Mouse (Mus musculus): ENCODE results near the gene Rab11fip3. TPM values are rescaled to one million over a fixed set of nuclear protein-coding genes. Genes with fewer than 3 reads are reported as not detected.
"Not testable (repeated sequence)": the region's sequence is repeated elsewhere in the genome, so short reads cannot be mapped to it uniquely, and the experiment has no call there.

The Rab11fip3 gene
- polyA plus RNA-seq, 1 experiment from 2014 or later: 24.2 TPM

- no peak for ATAC-seq (ENCODE audit: low FRiP score, low TSS enrichment)
- H3K4me1 ChIP-seq (ENCODE audit: control insufficient read depth, insufficient read depth, low read length): peaks cover 29% of the 10 kb centered on the region
- WGBS: 82% methylated on average over 4 of the region's 4 CpGs
- no peaks in the 10 kb centered on the region for H3K36me3 ChIP-seq (ENCODE audit: control insufficient read depth, insufficient read depth, low read length)
- no peaks in the 10 kb centered on the region for H3K27me3 ChIP-seq (ENCODE audit: control insufficient read depth, insufficient read depth, low read length)
- no peak overlapping the region for H3K4me3 ChIP-seq (ENCODE audit: low read length)
- no peak overlapping the region for H3K9ac ChIP-seq (ENCODE audit: low read depth, low read length)
- no peak overlapping the region for H3K4me2 ChIP-seq (replicated peaks; ENCODE audit: low read depth, low read length)
- H3K27ac ChIP-seq (ENCODE audit: low read depth, low read length): no peak overlapping the region
- no peaks in the 10 kb centered on the region for H3K9me3 ChIP-seq (ENCODE audit: control insufficient read depth, low read length)
These were observed 17.3 kb downstream of the Rab11fip3 start for GRCm38 (mm10) chr17:26052074-26052473.

- H3K4me2 ChIP-seq (replicated peaks; ENCODE audit: low read depth, low read length): no peak overlapping the region
- H3K27me3 ChIP-seq (ENCODE audit: control insufficient read depth, insufficient read depth, low read length): no peaks in the 10 kb centered on the region
- WGBS: 92% methylated on average over 8 of the region's 8 CpGs
- H3K4me1 ChIP-seq (ENCODE audit: control insufficient read depth, insufficient read depth, low read length): no peaks in the 10 kb centered on the region
- no peak overlapping the region for H3K27ac ChIP-seq (ENCODE audit: low read depth, low read length)
- ATAC-seq (ENCODE audit: low FRiP score, low TSS enrichment): no peak
- no peak overlapping the region for H3K4me3 ChIP-seq (ENCODE audit: low read length)
- H3K9ac ChIP-seq (ENCODE audit: low read depth, low read length): no peak overlapping the region
- H3K9me3 ChIP-seq (ENCODE audit: control insufficient read depth, low read length): no peaks in the 10 kb centered on the region
- H3K36me3 ChIP-seq (ENCODE audit: control insufficient read depth, insufficient read depth, low read length): no peaks in the 10 kb centered on the region
These were observed 21.2 kb downstream of the Rab11fip3 start for GRCm38 (mm10) chr17:26048118-26048517.

- 56% methylated on average over 10 of the region's 10 CpGs for WGBS
- no peak for ATAC-seq (ENCODE audit: low FRiP score, low TSS enrichment)
- Histone ChIP-seq H3K4me1 (ENCODE audit: control insufficient read depth, insufficient read depth, low read length) (no peaks in the 10 kb centered on the region), H3K4me3 (ENCODE audit: low read length) (no peak overlapping the region), H3K4me2 (replicated peaks; ENCODE audit: low read depth, low read length) (no peak overlapping the region), H3K9me3 (ENCODE audit: control insufficient read depth, low read length) (no peaks in the 10 kb centered on the region), H3K9ac (ENCODE audit: low read depth, low read length) (no peak overlapping the region), H3K36me3 (ENCODE audit: control insufficient read depth, insufficient read depth, low read length) (no peaks in the 10 kb centered on the region), H3K27ac (ENCODE audit: low read depth, low read length) (no peak overlapping the region), H3K27me3 (ENCODE audit: control insufficient read depth, insufficient read depth, low read length) (no peaks in the 10 kb centered on the region)
These were observed 22.9 kb downstream of the Rab11fip3 start for GRCm38 (mm10) chr17:26046253-26046997.

- Histone ChIP-seq H3K9me3 (ENCODE audit: control insufficient read depth, low read length) (no peaks in the 10 kb centered on the region), H3K4me1 (ENCODE audit: control insufficient read depth, insufficient read depth, low read length) (no peaks in the 10 kb centered on the region), H3K4me3 (ENCODE audit: low read length) (no peak overlapping the region), H3K36me3 (ENCODE audit: control insufficient read depth, insufficient read depth, low read length) (no peaks in the 10 kb centered on the region), H3K9ac (ENCODE audit: low read depth, low read length) (no peak overlapping the region), H3K27ac (ENCODE audit: low read depth, low read length) (no peak overlapping the region), H3K27me3 (ENCODE audit: control insufficient read depth, insufficient read depth, low read length) (no peaks in the 10 kb centered on the region), H3K4me2 (replicated peaks; ENCODE audit: low read depth, low read length) (no peak overlapping the region)
- ATAC-seq (ENCODE audit: low FRiP score, low TSS enrichment): no peak
- WGBS: 51% methylated on average over 4 of the region's 4 CpGs
These were observed 24.1 kb downstream of the Rab11fip3 start for GRCm38 (mm10) chr17:26045285-26045684.

GRCm38 (mm10) chr17:26043249-26043636 lies 26.1 kb downstream of the Rab11fip3 start:
- H3K9ac ChIP-seq (ENCODE audit: low read depth, low read length): no peak overlapping the region
- H3K4me2 ChIP-seq (replicated peaks; ENCODE audit: low read depth, low read length): no peak overlapping the region
- no peaks in the 10 kb centered on the region for H3K36me3 ChIP-seq (ENCODE audit: control insufficient read depth, insufficient read depth, low read length)
- H3K27ac ChIP-seq (ENCODE audit: low read depth, low read length): no peak overlapping the region
- H3K27me3 ChIP-seq (ENCODE audit: control insufficient read depth, insufficient read depth, low read length): no peaks in the 10 kb centered on the region
- 78% methylated on average over 5 of the region's 5 CpGs for WGBS
- H3K9me3 ChIP-seq (ENCODE audit: control insufficient read depth, low read length): no peaks in the 10 kb centered on the region
- ATAC-seq (ENCODE audit: low FRiP score, low TSS enrichment): no peak
- no peak overlapping the region for H3K4me3 ChIP-seq (ENCODE audit: low read length)
- no peaks in the 10 kb centered on the region for H3K4me1 ChIP-seq (ENCODE audit: control insufficient read depth, insufficient read depth, low read length)

GRCm38 (mm10) chr17:26042599-26043248 lies 26.6 kb downstream of the Rab11fip3 start:
- H3K4me2 ChIP-seq (replicated peaks; ENCODE audit: low read depth, low read length): no peak overlapping the region
- no peak for ATAC-seq (ENCODE audit: low FRiP score, low TSS enrichment)
- H3K27me3 ChIP-seq (ENCODE audit: control insufficient read depth, insufficient read depth, low read length): no peaks in the 10 kb centered on the region
- H3K4me1 ChIP-seq (ENCODE audit: control insufficient read depth, insufficient read depth, low read length): no peaks in the 10 kb centered on the region
- H3K36me3 ChIP-seq (ENCODE audit: control insufficient read depth, insufficient read depth, low read length): no peaks in the 10 kb centered on the region
- no peak overlapping the region for H3K27ac ChIP-seq (ENCODE audit: low read depth, low read length)
- H3K9me3 ChIP-seq (ENCODE audit: control insufficient read depth, low read length): no peaks in the 10 kb centered on the region
- H3K4me3 ChIP-seq (ENCODE audit: low read length): no peak overlapping the region
- H3K9ac ChIP-seq (ENCODE audit: low read depth, low read length): no peak overlapping the region
- 85% methylated on average over 13 of the region's 13 CpGs for WGBS

- no peaks in the 10 kb centered on the region for H3K27me3 ChIP-seq (ENCODE audit: control insufficient read depth, insufficient read depth, low read length)
- no peak overlapping the region for H3K4me3 ChIP-seq (ENCODE audit: low read length)
- WGBS: 44% methylated on average over 9 of the region's 9 CpGs
- no peaks in the 10 kb centered on the region for H3K36me3 ChIP-seq (ENCODE audit: control insufficient read depth, insufficient read depth, low read length)
- H3K27ac ChIP-seq (ENCODE audit: low read depth, low read length): no peak overlapping the region
- H3K4me1 ChIP-seq (ENCODE audit: control insufficient read depth, insufficient read depth, low read length): no peaks in the 10 kb centered on the region
- ATAC-seq (ENCODE audit: low FRiP score, low TSS enrichment): 0 out of 2 replicates have a peak, but pooled peaks have one; percentile 32
- no peak overlapping the region for H3K9ac ChIP-seq (ENCODE audit: low read depth, low read length)
- no peak overlapping the region for H3K4me2 ChIP-seq (replicated peaks; ENCODE audit: low read depth, low read length)
- no peaks in the 10 kb centered on the region for H3K9me3 ChIP-seq (ENCODE audit: control insufficient read depth, low read length)
These were observed 28.1 kb downstream of the Rab11fip3 start for GRCm38 (mm10) chr17:26041111-26041802.

GRCm38 (mm10) chr17:26040711-26041110 lies 28.6 kb downstream of the Rab11fip3 start:
- not testable (repeated sequence) for H3K4me1 ChIP-seq (ENCODE audit: control insufficient read depth, insufficient read depth, low read length); H3K27ac ChIP-seq (ENCODE audit: low read depth, low read length); ATAC-seq (ENCODE audit: low FRiP score, low TSS enrichment); H3K36me3 ChIP-seq (ENCODE audit: control insufficient read depth, insufficient read depth, low read length); H3K4me2 ChIP-seq (replicated peaks; ENCODE audit: low read depth, low read length); H3K9me3 ChIP-seq (ENCODE audit: control insufficient read depth, low read length); H3K27me3 ChIP-seq (ENCODE audit: control insufficient read depth, insufficient read depth, low read length); H3K4me3 ChIP-seq (ENCODE audit: low read length); H3K9ac ChIP-seq (ENCODE audit: low read depth, low read length)
- WGBS: 91% methylated on average over 8 of the region's 8 CpGs

GRCm38 (mm10) chr17:26032037-26032436 lies 37.3 kb downstream of the Rab11fip3 start:
- Histone ChIP-seq H3K27ac (ENCODE audit: low read depth, low read length) (no peak overlapping the region), H3K9me3 (ENCODE audit: control insufficient read depth, low read length) (no peaks in the 10 kb centered on the region), H3K4me3 (ENCODE audit: low read length) (no peak overlapping the region), H3K36me3 (ENCODE audit: control insufficient read depth, insufficient read depth, low read length) (peaks cover 9% of the 10 kb centered on the region), H3K27me3 (ENCODE audit: control insufficient read depth, insufficient read depth, low read length) (no peaks in the 10 kb centered on the region), H3K9ac (ENCODE audit: low read depth, low read length) (no peak overlapping the region), H3K4me2 (replicated peaks; ENCODE audit: low read depth, low read length) (no peak overlapping the region), H3K4me1 (ENCODE audit: control insufficient read depth, insufficient read depth, low read length) (no peaks in the 10 kb centered on the region)
- no peak for ATAC-seq (ENCODE audit: low FRiP score, low TSS enrichment)
- 81% methylated on average over 6 of the region's 6 CpGs for WGBS
